Mouse (Mus musculus): ENCODE data around the gene Nsun2.

Nsun2 gene

GRCm38 (mm10) chr13:69577181-69577834 lies 43.8 kb downstream of the Nsun2 start:
- in situ Hi-C loops (cut with MboI; ENCODE audit: unreplicated experiment in 2 of 2): no loop called here

DNA sequence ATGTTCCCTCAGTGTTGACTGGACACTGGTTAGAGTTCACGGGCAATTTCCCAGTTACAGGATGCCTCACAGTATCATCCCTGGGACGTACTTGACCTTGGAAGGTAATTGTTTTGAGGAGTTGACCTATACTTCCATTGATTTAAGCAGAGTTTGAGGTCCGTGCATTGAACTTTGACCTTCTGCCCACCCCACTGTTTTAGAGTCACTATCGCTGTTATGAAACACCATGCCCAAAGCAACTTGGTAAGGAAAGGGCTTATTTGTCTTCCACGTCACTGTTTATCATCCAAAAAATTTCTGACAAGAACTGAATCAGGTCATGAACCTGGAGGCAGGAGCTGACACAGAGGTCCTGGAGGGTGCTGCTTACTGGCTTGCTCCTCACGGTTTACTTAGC lies 48.9 kb downstream of the Nsun2 start:
- in situ Hi-C loops (cut with MboI; ENCODE audit: unreplicated experiment in 2 of 2): no loop called here

GRCm38 (mm10) chr13:69583591-69583990 lies 50.0 kb downstream of the Nsun2 start:
- in situ Hi-C loops (cut with MboI; ENCODE audit: unreplicated experiment in 2 of 2): no loop called here

- in situ Hi-C loops (cut with MboI; ENCODE audit: unreplicated experiment in 2 of 2): no loop called here
Observed at GRCm38 (mm10) chr13:69585828-69586227, 52.3 kb downstream of the Nsun2 start.

DNA sequence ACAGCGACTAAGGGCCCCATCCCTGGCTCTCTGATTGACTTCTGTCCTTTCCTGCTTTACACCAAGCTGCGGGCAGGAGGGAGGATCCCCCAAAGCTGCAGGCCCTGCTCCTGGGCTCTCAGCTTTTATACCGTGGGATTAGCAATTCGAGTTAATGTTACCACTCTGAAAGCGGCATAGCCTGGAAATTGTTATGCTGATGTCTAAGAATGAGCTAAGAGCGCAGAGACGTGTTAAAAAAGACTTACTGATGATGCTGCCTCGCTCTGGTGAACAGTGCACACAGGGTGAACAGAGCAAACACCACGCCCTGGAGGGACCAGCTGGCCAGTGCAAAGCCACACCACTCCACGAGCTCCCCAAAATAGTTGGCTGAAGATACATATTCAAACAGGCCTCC lies 52.8 kb downstream of the Nsun2 start:
- in situ Hi-C loops (cut with MboI; ENCODE audit: unreplicated experiment in 2 of 2): no loop called here

- in situ Hi-C loops (cut with MboI; ENCODE audit: unreplicated experiment in 2 of 2): no loop called here
Observed at GRCm38 (mm10) chr13:69587849-69588248, 54.3 kb downstream of the Nsun2 start.

DNA sequence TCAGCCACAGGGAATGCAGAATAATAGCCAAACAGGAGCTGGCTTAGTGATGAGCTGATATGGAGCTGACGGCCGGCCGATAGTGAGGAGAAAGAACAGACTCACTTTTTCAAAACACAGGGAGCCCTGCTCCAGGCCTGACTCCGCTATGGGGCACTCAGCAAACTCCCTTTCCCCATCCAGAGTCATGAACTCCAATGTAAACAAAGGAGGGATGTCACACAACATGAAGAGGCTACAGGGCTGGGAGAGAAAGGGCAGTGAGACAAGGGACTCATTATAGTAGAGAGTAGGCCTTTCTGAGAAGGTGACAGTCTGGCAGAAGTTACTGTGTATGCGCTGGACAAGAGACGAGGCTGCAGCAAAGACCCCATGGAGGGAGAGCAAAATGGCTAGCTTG lies 54.7 kb downstream of the Nsun2 start:
- in situ Hi-C loops (cut with MboI; ENCODE audit: unreplicated experiment in 2 of 2): no loop called here

DNA sequence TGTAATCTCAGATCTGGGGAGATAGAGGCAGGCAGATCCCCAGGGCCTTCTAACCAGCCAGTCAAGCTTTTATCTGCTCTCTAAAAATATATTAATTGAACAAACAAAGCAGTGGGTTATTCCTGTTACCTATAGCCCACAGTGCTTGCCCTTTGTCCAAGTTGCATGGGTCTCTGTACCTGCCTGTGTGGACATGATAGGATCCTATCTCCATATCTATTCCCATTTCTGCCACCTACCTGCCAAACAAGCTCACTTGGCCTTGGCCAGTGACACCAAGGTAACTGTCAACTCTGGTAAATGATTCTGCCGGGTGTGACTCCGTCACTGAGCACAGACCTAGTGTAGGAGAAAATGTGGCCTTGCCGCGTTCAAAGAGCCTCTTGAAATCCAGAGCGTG lies 57.8 kb downstream of the Nsun2 start:
- in situ Hi-C loops (cut with MboI; ENCODE audit: unreplicated experiment in 2 of 2): no loop called here

DNA sequence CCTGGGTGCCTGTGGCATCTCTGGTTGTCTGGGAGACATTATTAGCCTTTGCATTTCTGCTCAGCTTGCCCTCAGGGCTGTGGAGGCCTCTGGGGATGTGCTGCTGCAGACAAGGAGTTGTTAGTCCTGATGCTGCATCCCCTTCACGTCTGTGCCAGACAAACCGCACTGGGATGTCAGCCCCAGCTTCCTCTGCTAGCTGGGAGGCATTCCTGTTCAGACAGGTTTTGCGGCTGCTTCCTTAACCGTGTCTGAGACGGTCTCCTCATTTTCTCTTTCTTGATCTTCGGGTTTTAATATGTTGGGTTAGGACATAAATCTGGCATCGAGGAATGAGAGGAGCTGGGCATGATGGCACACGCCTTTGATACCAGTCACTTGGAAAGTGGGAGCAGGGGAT lies 58.7 kb downstream of the Nsun2 start:
- in situ Hi-C loops (cut with MboI; ENCODE audit: unreplicated experiment in 2 of 2): no loop called here

DNA sequence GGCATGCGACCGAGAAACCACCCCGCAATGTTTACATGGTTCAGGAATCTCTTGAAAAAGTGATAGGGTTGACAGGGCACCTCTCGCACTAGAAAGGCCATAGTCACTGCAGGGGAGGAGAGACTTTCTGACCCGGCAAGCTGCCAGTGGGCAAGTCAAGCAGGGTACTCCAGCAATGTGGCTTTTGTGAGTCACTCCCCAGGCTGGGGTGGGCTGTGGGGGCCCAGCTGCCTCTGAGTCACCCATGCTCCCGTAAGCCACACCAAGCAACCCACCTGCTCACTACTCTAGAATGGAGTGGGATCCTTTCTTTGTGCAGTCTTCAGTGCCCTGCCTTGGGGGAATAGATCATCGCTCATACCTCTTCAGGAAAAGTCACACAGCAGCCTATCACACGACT lies 59.9 kb downstream of the Nsun2 start:
- in situ Hi-C loops (cut with MboI; ENCODE audit: unreplicated experiment in 2 of 2): no loop called here

DNA sequence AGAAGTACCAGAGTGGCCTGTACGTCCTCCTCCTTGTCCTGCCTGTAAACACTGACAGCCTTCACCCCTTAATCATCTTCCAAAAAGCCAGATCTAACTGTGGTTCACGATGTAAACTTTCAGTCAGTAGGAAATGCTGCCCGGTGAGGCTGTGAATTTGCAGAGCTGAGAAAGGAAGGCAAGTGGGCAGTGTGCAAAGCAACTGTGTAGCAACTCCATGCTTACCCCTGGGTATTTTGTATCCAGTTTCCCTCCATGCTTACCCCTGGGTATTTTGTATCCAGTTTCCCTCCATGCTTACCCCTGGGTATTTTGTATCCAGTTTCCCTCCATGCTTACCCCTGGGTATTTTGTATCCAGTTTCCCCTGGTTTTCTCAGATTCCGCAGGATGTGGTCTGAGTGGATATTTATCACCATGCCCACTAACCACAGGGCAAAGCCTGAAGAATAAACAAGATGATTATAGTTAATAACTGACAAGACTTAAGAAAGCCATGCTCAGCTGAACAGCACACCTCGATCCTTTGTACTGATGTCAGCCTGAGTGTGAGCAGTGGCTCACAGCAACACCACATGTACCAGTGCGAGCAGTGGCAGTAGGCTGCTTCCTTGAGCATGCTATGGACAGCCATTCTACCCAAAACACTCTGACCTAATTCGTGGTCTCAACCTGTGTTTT lies 61.2 kb downstream of the Nsun2 start:
- in situ Hi-C loops (cut with MboI; ENCODE audit: unreplicated experiment in 2 of 2): no loop called here

GRCm38 (mm10) chr13:69595911-69596310 lies 62.4 kb downstream of the Nsun2 start:
- in situ Hi-C loops (cut with MboI; ENCODE audit: unreplicated experiment in 2 of 2): no loop called here

- in situ Hi-C loops (cut with MboI; ENCODE audit: unreplicated experiment in 2 of 2): no loop called here
Observed at GRCm38 (mm10) chr13:69596515-69596914, 63.0 kb downstream of the Nsun2 start.

- in situ Hi-C loops (cut with MboI; ENCODE audit: unreplicated experiment in 2 of 2): no loop called here
Observed at GRCm38 (mm10) chr13:69598867-69599266, 65.3 kb downstream of the Nsun2 start.

DNA sequence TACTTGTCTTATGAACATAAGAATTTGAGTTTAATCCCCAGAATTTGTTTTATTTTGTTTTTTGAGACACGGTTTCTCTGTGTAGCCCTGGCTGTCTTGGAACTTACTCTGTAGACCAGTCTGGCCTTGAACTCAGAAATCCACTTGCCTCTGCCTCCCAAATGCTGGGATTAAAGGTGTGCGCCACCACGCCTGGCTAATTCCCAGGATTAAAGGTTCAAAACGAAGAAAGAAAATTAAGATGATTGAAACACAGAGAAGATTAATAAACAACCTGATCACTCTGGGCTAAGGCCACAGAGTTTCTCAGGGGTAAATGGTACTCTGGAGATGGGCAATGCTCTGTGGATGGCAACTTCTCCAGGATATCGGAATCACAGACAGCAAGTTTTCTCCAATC lies 67.3 kb downstream of the Nsun2 start:
- in situ Hi-C loops (cut with MboI; ENCODE audit: unreplicated experiment in 2 of 2): loop anchor here (25.0 kb wide), 2 partner anchors 1014 to 1864 kb away; partner anchors contain the start of genes 1700001L19Rik (in 1 of the 2), Fastkd3 (in 1 of the 2), Mtrr (in 1 of the 2) and Zfp65 (in 1 of the 2)

DNA sequence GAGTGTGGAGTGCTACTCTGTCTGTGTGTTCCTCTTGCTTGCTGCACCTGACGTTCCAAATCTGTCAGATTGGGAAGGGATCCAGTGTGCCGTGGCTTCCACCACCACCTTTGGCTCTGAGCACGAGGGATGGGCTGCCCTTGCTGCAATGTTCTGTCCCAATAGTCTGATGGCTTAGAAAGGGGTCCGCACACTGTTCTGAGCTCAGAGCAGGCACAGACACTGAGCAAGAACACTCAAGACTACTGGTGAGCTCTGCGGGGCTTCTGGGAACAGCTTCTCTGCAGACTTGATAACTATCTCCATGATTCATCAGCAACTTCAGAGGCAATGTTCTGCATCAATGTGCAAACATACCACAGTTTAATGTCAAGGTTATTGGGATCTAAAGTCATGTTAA lies 67.8 kb downstream of the Nsun2 start:
- in situ Hi-C loops (cut with MboI; ENCODE audit: unreplicated experiment in 2 of 2): loop anchor here (25.0 kb wide), 2 partner anchors 1014 to 1864 kb away; partner anchors contain the start of genes 1700001L19Rik (in 1 of the 2), Fastkd3 (in 1 of the 2), Mtrr (in 1 of the 2) and Zfp65 (in 1 of the 2)

GRCm38 (mm10) chr13:69604670-69605069 lies 71.1 kb downstream of the Nsun2 start:
- in situ Hi-C loops (cut with MboI; ENCODE audit: unreplicated experiment in 2 of 2): loop anchor here (25.0 kb wide), 2 partner anchors 1017 to 1867 kb away; partner anchors contain the start of genes 1700001L19Rik (in 1 of the 2), Fastkd3 (in 1 of the 2), Mtrr (in 1 of the 2) and Zfp65 (in 1 of the 2)

DNA sequence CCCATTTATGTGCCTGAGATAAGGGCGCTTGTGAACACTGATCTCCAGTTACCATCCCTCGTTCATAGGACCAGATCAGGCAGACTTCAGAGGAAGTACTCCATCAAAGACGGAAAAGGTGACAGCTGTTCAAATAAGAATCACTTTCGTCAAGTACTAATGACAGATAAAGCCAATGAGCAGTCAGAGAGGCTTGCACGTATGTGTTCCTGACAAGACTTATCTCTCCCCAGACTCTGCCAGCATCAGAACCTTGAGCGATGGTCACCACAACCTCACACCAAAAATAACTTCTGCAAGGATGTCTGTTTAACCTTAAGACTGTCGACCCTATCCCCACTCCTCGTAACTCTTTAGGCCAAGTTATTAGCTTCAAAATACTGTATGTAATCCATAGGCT lies 75.2 kb downstream of the Nsun2 start:
- in situ Hi-C loops (cut with MboI; ENCODE audit: unreplicated experiment in 2 of 2): loop anchor here (25.0 kb wide), 2 partner anchors 1021 to 1871 kb away; partner anchors contain the start of genes 1700001L19Rik (in 1 of the 2), Fastkd3 (in 1 of the 2), Mtrr (in 1 of the 2) and Zfp65 (in 1 of the 2)

- in situ Hi-C loops (cut with MboI; ENCODE audit: unreplicated experiment in 2 of 2): loop anchor here (5.0 to 25.0 kb wide), 5 partner anchors 74 to 1874 kb away; partner anchors contain the start of genes Fastkd3 (in 2 of the 2), Mtrr (in 2 of the 2), 1700001L19Rik (in 1 of the 2) and Zfp65 (in 1 of the 2)
Observed at GRCm38 (mm10) chr13:69610751-69611397, 77.3 kb downstream of the Nsun2 start.

DNA sequence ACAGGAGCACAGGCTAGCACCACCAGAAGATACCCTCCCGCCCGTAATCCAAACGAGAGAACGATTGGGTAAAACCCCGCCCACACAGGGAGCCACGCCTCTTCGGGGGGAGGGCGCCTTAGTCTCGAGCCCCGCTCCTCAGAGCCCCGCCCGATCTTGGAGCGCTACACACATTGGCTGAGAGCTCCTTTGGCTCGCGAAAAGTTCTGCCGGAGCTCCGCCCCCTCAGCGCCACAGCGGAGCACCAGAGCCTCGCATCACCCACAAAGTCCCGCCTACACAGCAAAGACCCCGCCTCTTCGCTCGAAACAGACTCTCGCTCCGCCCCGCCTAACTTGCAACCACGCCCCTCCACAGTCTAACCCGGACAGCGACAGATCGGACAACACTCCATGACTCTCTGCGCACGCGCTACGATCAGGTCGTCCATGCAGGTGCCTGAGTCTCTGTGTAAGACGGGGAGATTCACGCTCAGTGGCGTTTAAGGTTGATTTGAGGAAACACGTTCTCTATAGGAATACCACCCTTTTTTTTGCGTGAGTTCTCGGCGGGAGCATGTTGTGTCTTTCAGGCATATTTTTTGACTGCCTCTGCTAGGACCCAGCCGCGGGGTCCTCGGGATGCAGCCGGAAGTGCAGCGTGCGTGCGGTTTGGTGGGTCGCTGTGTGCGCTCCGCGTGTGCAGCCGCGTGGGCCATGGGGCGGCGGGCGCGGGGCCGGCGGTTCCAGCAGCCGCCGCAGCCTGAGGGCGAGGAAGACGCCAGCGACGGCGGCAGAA lies 78.0 kb downstream of the Nsun2 start, which contains the start of gene Srd5a1:
Gene Srd5a1, minus strand, starts transcription at position 45 of the 777 bp plus-strand sequence.
- in situ Hi-C loops (cut with MboI; ENCODE audit: unreplicated experiment in 2 of 2): loop anchor here (5.0 to 25.0 kb wide), 5 partner anchors 74 to 1874 kb away; partner anchors contain the start of genes Fastkd3 (in 2 of the 2), Mtrr (in 2 of the 2), 1700001L19Rik (in 1 of the 2) and Zfp65 (in 1 of the 2)

Measured in v-Abl transformed pro-B cells (cell line).